Mouse (Mus musculus) E14TG2a.4 (cell line): ENCODE data around the gene Tyw1.

Experiments used
- CTCF ChIP-seq: conservative IDR thresholded peaks from 2 replicates; pipeline ENCODE4 v1.5.1; 2014; ENCODE audit warnings: low read length
- POU5F1 ChIP-seq: IDR thresholded peaks from 2 replicates; pipeline ENCODE4 v1.6.1; 2014; ENCODE audit warnings: low read length, borderline replicate concordance

DNA sequence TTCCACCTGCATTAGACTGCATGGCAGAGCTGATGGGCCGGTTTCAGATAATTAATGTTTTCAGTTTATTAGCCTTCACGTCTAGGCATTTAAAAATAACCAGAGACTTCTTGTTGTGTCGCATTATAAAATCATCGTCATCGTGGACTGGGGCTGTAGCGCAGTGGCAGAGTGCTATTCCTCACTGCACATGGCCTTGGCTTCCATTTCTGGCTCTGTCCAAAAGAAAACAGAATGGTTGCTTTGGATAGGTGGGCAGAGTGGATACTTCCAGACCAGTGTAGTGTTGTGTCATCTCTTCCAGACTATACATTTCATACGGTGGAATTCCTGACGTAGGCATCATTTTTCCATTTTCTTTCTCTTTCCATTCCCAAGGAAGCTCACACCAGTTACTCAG, 44.1 kb downstream of the Tyw1 start:
- no peak for TF ChIP-seq CTCF
- no peak for TF ChIP-seq POU5F1
